Mouse (Mus musculus) forebrain, embryonic 14.5 days (tissue): ENCODE results near the gene Olfr287. TPM values are rescaled to one million over a fixed set of nuclear protein-coding genes. Genes with fewer than 3 reads are reported as not detected.

ENCODE experiments used
- ATAC-seq: fragments of 200-750 bp; cut with Nextera tagmentation; 2 replicates; pipeline ENCODE4 v1.8.0; 2017; ENCODE audit warnings: mild to moderate bottlenecking, moderate library complexity
- DNase-seq: peaks from one replicate; pipeline ENCODE4 v3.0.0-alpha.2; 2015; ENCODE audit warnings: low spot score
- H3K27ac ChIP-seq: fragments of 300-500 bp; sonication (generic); 2 replicates; pipeline ENCODE4 v1.5.1; 2014; ENCODE audit warnings: low read depth, mild to moderate bottlenecking, control low read depth, low read length, moderate library complexity
- H3K27me3 ChIP-seq: fragments of 300-500 bp; sonication (generic); replicated peaks from 2 replicates; pipeline ENCODE4 v1.6.1; 2014; ENCODE audit warnings: low read length, control low read depth, mixed read lengths; ENCODE audit not compliant: control insufficient read depth, insufficient read depth
- H3K36me3 ChIP-seq: fragments of 300-500 bp; sonication (generic); 2 replicates; pipeline ENCODE4 v1.6.1; 2014; ENCODE audit warnings: low read length, control low read depth; ENCODE audit not compliant: control insufficient read depth, insufficient read depth
- H3K4me1 ChIP-seq: fragments of 300-500 bp; sonication (generic); 2 replicates; pipeline ENCODE4 v1.6.1; 2014; ENCODE audit warnings: antibody characterized with exemption, low read length, control low read depth; ENCODE audit not compliant: control insufficient read depth, insufficient read depth
- H3K4me2 ChIP-seq: fragments of 300-500 bp; sonication (generic); 2 replicates; pipeline ENCODE4 v1.6.1; 2014; ENCODE audit warnings: mild to moderate bottlenecking, control low read depth, low read length
- H3K4me3 ChIP-seq: fragments of 300-500 bp; sonication (generic); 2 replicates; pipeline ENCODE4 v1.5.1; 2014; ENCODE audit warnings: low read depth, low read length, control low read depth
- H3K9ac ChIP-seq: fragments of 300-500 bp; sonication (generic); 2 replicates; pipeline ENCODE4 v1.6.1; 2014; ENCODE audit warnings: mild to moderate bottlenecking, low read length, control low read depth, moderate library complexity
- H3K9me3 ChIP-seq: fragments of 300-500 bp; sonication (generic); replicated peaks from 2 replicates; pipeline ENCODE4 v1.6.1; 2016; ENCODE audit warnings: low read length, control low read depth, mixed read lengths; ENCODE audit not compliant: control insufficient read depth
- WGBS: fragments of 180-500 bp; shearing (Covaris S2); extraction: QIAGEN DNeasy Blood & Tissue Kit; methylation state at CpG from one replicate; pipeline ENCODE4 v1.1.7; 2014; 5-methylcytosine and 5-hydroxymethylcytosine counted together
- polyA plus RNA-seq: library from polyadenylated mRNA; unstranded; fragments of >200 nt; fragmentation: Nextera tagmentation; extraction: Ambion mirVana; gene quantifications from 2 replicates; pipeline ENCODE4 v1.2.1, GENCODE M21; 2014

Olfr287 gene
- polyA plus RNA-seq: not detected in 2 replicates

DNA sequence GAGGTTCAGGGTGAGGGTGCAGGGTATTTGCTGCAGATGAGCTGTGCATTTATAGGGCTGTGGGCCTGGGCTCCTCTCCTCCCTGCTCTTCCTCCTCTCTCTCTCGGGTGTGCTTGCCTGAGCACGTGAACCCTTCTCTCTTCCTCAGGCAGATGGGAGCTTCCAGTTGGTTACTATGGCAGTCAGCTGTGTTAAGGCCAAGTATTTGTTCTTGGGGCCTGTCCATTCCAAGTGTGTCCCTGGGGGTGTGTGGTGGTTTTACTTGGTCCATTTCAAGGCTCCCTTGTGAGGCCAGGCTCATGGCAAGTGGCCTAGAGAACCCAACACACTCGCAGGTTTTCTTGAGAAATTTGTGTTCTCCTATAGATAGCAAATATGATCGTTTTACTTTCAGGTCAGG, at the start of gene Olfr287, which contains the start of gene Gm44579:
Gene Olfr287 (minus strand): TSS at position 180 of the 400 bp plus-strand sequence.
Gene Gm44579 (minus strand): TSS at position 101 of the 400 bp plus-strand sequence.
- Histone ChIP-seq H3K9me3 (no peaks in the 10 kb centered on the region), H3K9ac (no peak within 1 kb of the TSS), H3K27ac (no peak within 1 kb of the TSS), H3K4me2 (no peak within 1 kb of the TSS), H3K4me1 (no peaks in the 10 kb centered on the region), H3K27me3 (no peaks in the 10 kb centered on the region), H3K36me3 (no peaks in the 10 kb centered on the region), H3K4me3 (no peak within 1 kb of the TSS)
- no peak for DNase-seq
- 76% methylated on average over 4 of the region's 4 CpGs for WGBS
- no peak for ATAC-seq

DNA sequence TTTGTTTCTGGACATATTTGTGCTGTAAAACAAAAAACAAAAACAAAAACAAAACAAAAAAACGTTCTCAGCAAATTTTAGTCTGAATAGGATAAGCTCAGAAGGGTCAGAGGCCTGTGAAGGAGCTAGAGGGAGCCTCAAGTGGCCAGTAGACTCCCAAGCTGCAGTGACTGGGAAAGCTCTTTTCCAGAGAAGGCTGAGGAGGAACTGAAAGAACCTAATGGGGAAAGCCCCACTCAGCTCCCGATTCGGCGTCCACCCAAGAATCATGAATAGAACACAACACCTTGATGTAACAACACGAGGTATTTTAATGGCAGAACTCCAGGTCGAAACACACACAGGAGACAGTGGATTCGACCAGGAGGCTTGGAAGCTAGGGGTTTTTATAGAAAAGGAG, 36.9 kb upstream of the Olfr287 start:
- H3K9me3 ChIP-seq: no peaks in the 10 kb centered on the region
- H3K4me3 ChIP-seq: no peak overlapping the region
- ATAC-seq (no peak), DNase-seq (no peak)
- WGBS: 86% methylated on average over 7 of the region's 7 CpGs
- H3K9ac ChIP-seq: no peak overlapping the region
- H3K36me3 ChIP-seq: no peaks in the 10 kb centered on the region
- no peaks in the 10 kb centered on the region for H3K4me1 ChIP-seq
- H3K4me2 ChIP-seq: no peak overlapping the region
- no peaks in the 10 kb centered on the region for H3K27me3 ChIP-seq
- no peak overlapping the region for H3K27ac ChIP-seq

DNA sequence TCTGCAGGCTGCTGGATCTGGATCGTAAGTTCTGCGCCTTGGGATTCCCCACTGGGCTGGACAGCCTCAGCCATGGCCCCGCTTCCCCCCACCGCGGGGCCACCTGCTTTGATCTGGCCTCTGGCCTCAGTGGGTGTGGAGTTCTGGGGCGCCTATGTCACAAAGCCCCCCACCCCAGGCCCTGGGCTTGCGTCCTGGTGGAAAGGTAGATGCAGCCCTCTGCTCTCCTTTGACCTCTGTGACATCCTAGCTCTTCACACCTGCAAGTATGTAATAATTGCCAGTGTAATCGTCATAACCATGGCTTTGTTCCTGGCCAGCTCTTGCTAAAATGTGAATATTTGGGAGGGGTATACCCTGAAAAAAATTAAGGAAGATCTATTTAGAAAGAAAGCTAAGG, 36.3 kb upstream of the Olfr287 start, which contains the start of gene H1fnt:
Gene H1fnt (minus strand): TSS at position 101 of the 400 bp plus-strand sequence.
- ATAC-seq (no peak), DNase-seq (no peak)
- Histone ChIP-seq H3K9me3 (no peaks in the 10 kb centered on the region), H3K9ac (no peak within 1 kb of the TSS), H3K4me3 (no peak within 1 kb of the TSS), H3K4me2 (no peak within 1 kb of the TSS), H3K27me3 (no peaks in the 10 kb centered on the region), H3K4me1 (no peaks in the 10 kb centered on the region), H3K27ac (no peak within 1 kb of the TSS), H3K36me3 (no peaks in the 10 kb centered on the region)
- 91% methylated on average over 8 of the region's 8 CpGs for WGBS

DNA sequence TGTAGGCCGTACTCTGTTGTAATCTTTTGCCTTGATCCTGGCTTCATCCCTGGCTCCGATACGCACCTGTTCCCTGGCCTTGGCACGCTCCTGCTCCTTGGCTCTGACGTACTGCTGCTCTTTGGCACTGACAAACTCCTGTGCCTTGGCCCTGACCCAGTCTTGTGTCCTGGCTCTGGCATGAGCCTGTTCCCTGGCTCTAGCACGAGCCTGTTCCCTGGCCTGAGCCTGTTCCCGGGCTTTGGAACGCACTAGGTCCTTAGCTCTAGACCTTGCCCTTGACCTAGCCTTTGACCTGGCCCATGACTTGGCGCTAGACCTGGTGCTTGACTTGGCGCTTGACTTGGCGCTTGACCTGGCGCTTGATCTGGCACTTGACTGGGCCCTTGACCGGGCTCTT, 35.4 kb upstream of the Olfr287 start:
- no peaks in the 10 kb centered on the region for H3K4me1 ChIP-seq
- no peak overlapping the region for H3K4me2 ChIP-seq
- ATAC-seq (no peak), DNase-seq (no peak)
- no peaks in the 10 kb centered on the region for H3K27me3 ChIP-seq
- H3K4me3 ChIP-seq: no peak overlapping the region
- no peaks in the 10 kb centered on the region for H3K36me3 ChIP-seq
- no peak overlapping the region for H3K27ac ChIP-seq
- 95% methylated on average over 13 of the region's 13 CpGs for WGBS
- H3K9me3 ChIP-seq: no peaks in the 10 kb centered on the region
- H3K9ac ChIP-seq: no peak overlapping the region

DNA sequence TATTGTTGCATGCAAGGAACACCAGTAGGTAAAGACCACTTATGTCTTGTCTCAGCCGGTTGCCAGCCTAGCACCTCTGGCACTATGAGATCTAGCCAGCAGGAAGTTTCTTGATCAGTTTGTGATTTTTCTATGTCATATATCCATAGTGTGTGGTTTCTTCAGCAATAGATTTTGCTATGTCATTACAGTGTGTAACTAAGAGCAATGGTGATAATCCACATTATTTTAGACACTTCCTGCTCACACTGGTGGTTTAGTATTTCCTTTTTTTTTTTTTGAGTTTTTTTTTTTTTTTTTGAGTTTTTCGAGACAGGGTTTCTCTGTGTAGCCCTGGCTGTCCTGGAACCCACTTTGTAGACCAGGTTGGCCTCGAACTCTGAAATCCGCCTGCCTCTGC, 14.6 kb upstream of the Olfr287 start:
- Histone ChIP-seq H3K4me3 (no peak overlapping the region), H3K36me3 (no peaks in the 10 kb centered on the region), H3K4me1 (no peaks in the 10 kb centered on the region), H3K9me3 (no peaks in the 10 kb centered on the region), H3K27ac (no peak overlapping the region), H3K4me2 (no peak overlapping the region), H3K9ac (no peak overlapping the region), H3K27me3 (no peaks in the 10 kb centered on the region)
- ATAC-seq (no peak), DNase-seq (no peak)
- WGBS: 93% methylated on average over 4 of the region's 4 CpGs

DNA sequence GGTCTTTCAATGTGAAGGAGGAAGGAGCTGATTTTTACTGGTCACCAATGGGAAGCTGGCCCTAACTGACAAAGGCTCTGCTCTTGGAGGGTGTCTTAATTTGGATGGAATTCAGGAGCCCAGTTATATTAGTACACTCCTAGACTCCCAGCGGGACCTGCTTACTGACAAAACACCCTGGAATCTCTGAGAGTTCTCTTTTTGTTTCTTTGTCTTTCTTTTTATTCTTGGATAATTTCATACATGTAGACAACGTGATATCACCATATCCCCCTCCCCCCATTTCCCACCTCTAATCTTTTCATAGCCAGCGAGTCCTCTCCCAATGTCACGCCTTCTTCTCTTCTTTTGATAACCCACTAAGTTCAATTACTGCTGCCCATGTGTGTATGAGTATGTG, 13.5 kb upstream of the Olfr287 start, which contains the start of gene Olfr286:
Gene Olfr286 (minus strand): TSS at position 101 of the 400 bp plus-strand sequence.
- DNase-seq (no peak), ATAC-seq (no peak)
- H3K36me3 ChIP-seq: no peaks in the 10 kb centered on the region
- H3K9me3 ChIP-seq: no peaks in the 10 kb centered on the region
- H3K27me3 ChIP-seq: no peaks in the 10 kb centered on the region
- H3K9ac ChIP-seq: no peak within 1 kb of the TSS
- H3K4me2 ChIP-seq: no peak within 1 kb of the TSS
- 89% methylated on average over 4 of the region's 4 CpGs for WGBS
- no peak within 1 kb of the TSS for H3K27ac ChIP-seq
- H3K4me3 ChIP-seq: no peak within 1 kb of the TSS
- H3K4me1 ChIP-seq: no peaks in the 10 kb centered on the region

DNA sequence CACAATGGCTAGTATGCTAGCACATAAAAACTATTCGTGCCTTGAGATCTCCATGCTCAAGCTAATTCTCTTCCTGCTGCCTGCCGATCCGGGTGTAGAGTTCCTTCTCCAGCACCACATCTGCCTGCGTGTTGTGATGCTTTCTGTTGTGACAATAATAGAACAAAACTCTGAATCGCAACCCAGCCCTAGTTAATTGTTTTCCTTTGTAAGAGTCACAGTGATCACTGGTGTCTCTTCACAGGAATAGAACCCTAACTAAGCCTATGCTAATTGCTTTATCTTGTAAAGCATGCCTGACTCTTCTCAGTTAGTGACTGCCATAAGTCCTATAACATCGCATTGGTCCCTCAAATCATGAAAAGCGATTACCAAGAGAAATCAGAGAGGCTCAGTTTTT, 5.2 kb upstream of the Olfr287 start:
- DNase-seq: no peak
- Histone ChIP-seq H3K27ac (no peak overlapping the region), H3K9me3 (no peaks in the 10 kb centered on the region), H3K36me3 (no peaks in the 10 kb centered on the region), H3K4me3 (no peak overlapping the region), H3K27me3 (no peaks in the 10 kb centered on the region), H3K9ac (no peak overlapping the region), H3K4me2 (no peak overlapping the region), H3K4me1 (no peaks in the 10 kb centered on the region)
- WGBS: 67% methylated on average over 7 of the region's 7 CpGs
- no peak for ATAC-seq

DNA sequence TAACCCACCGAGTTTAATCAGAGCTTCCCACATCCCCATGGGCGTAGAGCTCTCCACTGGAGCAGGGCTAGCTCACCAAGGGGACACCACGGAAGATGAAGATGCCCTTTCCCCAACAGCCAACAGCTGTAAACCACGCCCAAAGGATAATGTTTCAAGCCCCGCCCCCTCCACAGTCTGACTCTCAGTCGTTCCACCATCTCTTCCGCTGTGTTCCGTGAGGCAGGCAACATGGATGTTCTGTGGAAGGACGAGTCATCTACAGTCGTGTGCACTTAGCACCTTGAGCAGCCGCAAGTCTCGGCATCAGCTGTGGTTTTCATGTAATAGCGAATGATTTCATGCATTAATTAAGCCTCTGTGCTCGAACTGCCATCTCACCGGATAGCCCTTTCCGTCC, 4.8 kb upstream of the Olfr287 start:
- Histone ChIP-seq H3K4me3 (no peak overlapping the region), H3K4me1 (no peaks in the 10 kb centered on the region), H3K36me3 (no peaks in the 10 kb centered on the region), H3K9ac (no peak overlapping the region), H3K9me3 (no peaks in the 10 kb centered on the region), H3K4me2 (no peak overlapping the region), H3K27me3 (no peaks in the 10 kb centered on the region), H3K27ac (no peak overlapping the region)
- 46% methylated on average over 16 of the region's 16 CpGs for WGBS
- DNase-seq (no peak), ATAC-seq (no peak)

DNA sequence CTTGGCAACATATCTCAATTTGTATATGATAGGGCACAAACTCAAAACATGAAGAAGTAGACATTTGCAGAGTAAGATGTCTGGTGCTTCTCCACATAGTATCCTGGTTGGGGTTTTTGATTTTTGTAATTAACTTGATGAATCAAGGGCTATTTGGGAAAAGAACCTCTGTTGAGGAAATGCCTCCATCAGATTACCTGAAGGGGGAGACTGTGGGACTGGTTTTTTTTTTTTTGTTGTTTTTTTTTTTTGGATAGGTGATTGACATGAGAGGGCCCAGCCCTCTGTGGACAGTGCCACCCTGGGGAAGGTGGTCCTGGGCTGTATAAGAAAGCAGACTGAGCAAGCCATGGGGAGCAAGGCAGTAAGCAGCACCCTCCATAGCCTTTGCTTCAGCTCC, 1.5 kb upstream of the Olfr287 start:
- no peak overlapping the region for H3K4me2 ChIP-seq
- DNase-seq (no peak), ATAC-seq (no peak)
- no peak overlapping the region for H3K4me3 ChIP-seq
- H3K27ac ChIP-seq: no peak overlapping the region
- no peaks in the 10 kb centered on the region for H3K36me3 ChIP-seq
- H3K9ac ChIP-seq: no peak overlapping the region
- H3K27me3 ChIP-seq: no peaks in the 10 kb centered on the region
- H3K9me3 ChIP-seq: no peaks in the 10 kb centered on the region
- no peaks in the 10 kb centered on the region for H3K4me1 ChIP-seq
